Mouse (Mus musculus): ENCODE measurements around the gene Mc3r. TPM values are rescaled to one million over a fixed set of nuclear protein-coding genes. Genes with fewer than 3 reads are reported as not detected.

Gene Mc3r
- polyA plus RNA-seq, 1 experiment from 2014 or later, result not detected

GRCm38 (mm10) chr2:172288965-172289364 lies 40.7 kb downstream of the Mc3r start:
- 33% methylated on average over 10 of the region's 11 CpGs for WGBS
- H3K4me2 ChIP-seq (replicated peaks), result no peak overlapping the region
- peaks cover 24% of the 10 kb centered on the region for H3K4me1 ChIP-seq
- ATAC-seq (ENCODE audit: low FRiP score, low read depth), result no peak
- no peaks in the 10 kb centered on the region for H3K27me3 ChIP-seq
- no peak overlapping the region for H3K4me3 ChIP-seq
- peaks cover 5% of the 10 kb centered on the region; the same call in 1 of the 2 replicates for H3K9me3 ChIP-seq
- H3K27ac ChIP-seq (replicated peaks), result 0 out of 2 replicates have a peak overlapping the region, but pooled peaks have one; percentile 3
- H3K9ac ChIP-seq (replicated peaks), result no peak overlapping the region
- no peaks in the 10 kb centered on the region for H3K36me3 ChIP-seq

GRCm38 (mm10) chr2:172289632-172290031 lies 41.3 kb downstream of the Mc3r start:
- no peaks in the 10 kb centered on the region for H3K36me3 ChIP-seq
- no peak overlapping the region for H3K27ac ChIP-seq (replicated peaks)
- peaks cover 24% of the 10 kb centered on the region for H3K4me1 ChIP-seq
- 42% methylated on average over 1 of the region's 1 CpGs for WGBS
- no peak overlapping the region for H3K4me3 ChIP-seq
- ATAC-seq (ENCODE audit: low FRiP score, low read depth), result no peak
- H3K27me3 ChIP-seq, result no peaks in the 10 kb centered on the region
- peaks cover 5% of the 10 kb centered on the region; the same call in 1 of the 2 replicates for H3K9me3 ChIP-seq
- H3K4me2 ChIP-seq (replicated peaks), result no peak overlapping the region
- no peak overlapping the region for H3K9ac ChIP-seq (replicated peaks)

GRCm38 (mm10) chr2:172290474-172290873 lies 42.2 kb downstream of the Mc3r start:
- Histone ChIP-seq H3K27me3 (no peaks in the 10 kb centered on the region), H3K4me2 (replicated peaks) (no peak overlapping the region), H3K4me1 (peaks cover 24% of the 10 kb centered on the region), H3K9me3 (no peaks in the 10 kb centered on the region), H3K27ac (replicated peaks) (no peak overlapping the region), H3K36me3 (no peaks in the 10 kb centered on the region), H3K4me3 (no peak overlapping the region), H3K9ac (replicated peaks) (no peak overlapping the region)
- no peak for ATAC-seq (ENCODE audit: low FRiP score, low read depth)
- WGBS, result 85% methylated on average over 11 of the region's 11 CpGs

GRCm38 (mm10) chr2:172291025-172291424 lies 42.7 kb downstream of the Mc3r start:
- Histone ChIP-seq H3K9me3 (no peaks in the 10 kb centered on the region), H3K4me1 (peaks cover 24% of the 10 kb centered on the region), H3K27ac (replicated peaks) (no peak overlapping the region), H3K4me2 (replicated peaks) (no peak overlapping the region), H3K27me3 (no peaks in the 10 kb centered on the region), H3K9ac (replicated peaks) (no peak overlapping the region), H3K4me3 (no peak overlapping the region), H3K36me3 (no peaks in the 10 kb centered on the region)
- ATAC-seq (ENCODE audit: low FRiP score, low read depth), result no peak
- 94% methylated on average over 7 of the region's 7 CpGs for WGBS

GRCm38 (mm10) chr2:172291755-172292524 lies 43.6 kb downstream of the Mc3r start:
- Histone ChIP-seq H3K9me3 (no peaks in the 10 kb centered on the region), H3K4me3 (no peak overlapping the region), H3K4me2 (replicated peaks) (no peak overlapping the region), H3K9ac (replicated peaks) (no peak overlapping the region), H3K4me1 (peaks cover 24% of the 10 kb centered on the region), H3K27ac (replicated peaks) (no peak overlapping the region), H3K36me3 (no peaks in the 10 kb centered on the region), H3K27me3 (peaks cover 4% of the 10 kb centered on the region; the same call in 1 of the 2 replicates)
- ATAC-seq (ENCODE audit: low FRiP score, low read depth), result no peak
- WGBS, result 92% methylated on average over 14 of the region's 14 CpGs

- peak overlapping the region; percentile 27; the same call in 1 of the 2 replicates for H3K27ac ChIP-seq (replicated peaks)
- WGBS, result 45% methylated on average over 14 of the region's 14 CpGs
- no peak overlapping the region for H3K9ac ChIP-seq (replicated peaks)
- no peak overlapping the region for H3K4me3 ChIP-seq
- no peaks in the 10 kb centered on the region for H3K9me3 ChIP-seq
- H3K27me3 ChIP-seq, result peaks cover 12% of the 10 kb centered on the region; the same call in 1 of the 2 replicates
- peak; percentile 36; the same call in 1 of the 2 replicates for ATAC-seq (ENCODE audit: low FRiP score, low read depth)
- H3K4me1 ChIP-seq, result peaks cover 24% of the 10 kb centered on the region
- no peaks in the 10 kb centered on the region for H3K36me3 ChIP-seq
- H3K4me2 ChIP-seq (replicated peaks), result 0 out of 2 replicates have a peak overlapping the region, but pooled peaks have one; percentile 7
These were observed 44.5 kb downstream of the Mc3r start for GRCm38 (mm10) chr2:172292525-172293405.

GRCm38 (mm10) chr2:172298083-172298482 lies 49.8 kb downstream of the Mc3r start:
- Histone ChIP-seq H3K27ac (replicated peaks) (no peak overlapping the region), H3K4me1 (peaks cover 24% of the 10 kb centered on the region), H3K27me3 (peaks cover 14% of the 10 kb centered on the region; the same call in 1 of the 2 replicates), H3K9ac (replicated peaks) (no peak overlapping the region), H3K9me3 (no peaks in the 10 kb centered on the region), H3K36me3 (no peaks in the 10 kb centered on the region), H3K4me2 (replicated peaks) (no peak overlapping the region), H3K4me3 (no peak overlapping the region)
- no peak for ATAC-seq (ENCODE audit: low FRiP score, low read depth)
- WGBS, result 68% methylated on average over 1 of the region's 1 CpGs

GRCm38 (mm10) chr2:172298542-172298941 lies 50.2 kb downstream of the Mc3r start:
- peaks cover 22% of the 10 kb centered on the region for H3K4me1 ChIP-seq
- no peaks in the 10 kb centered on the region for H3K9me3 ChIP-seq
- peak overlapping the region; percentile 67; the same call in 1 of the 2 replicates for H3K27ac ChIP-seq (replicated peaks)
- H3K4me3 ChIP-seq, result no peak overlapping the region
- H3K36me3 ChIP-seq, result no peaks in the 10 kb centered on the region
- 45% methylated on average over 1 of the region's 1 CpGs for WGBS
- H3K4me2 ChIP-seq (replicated peaks), result no peak overlapping the region
- no peak for ATAC-seq (ENCODE audit: low FRiP score, low read depth)
- H3K9ac ChIP-seq (replicated peaks), result no peak overlapping the region
- H3K27me3 ChIP-seq, result peaks cover 14% of the 10 kb centered on the region; the same call in 1 of the 2 replicates

- Histone ChIP-seq H3K27me3 (peaks cover 14% of the 10 kb centered on the region; the same call in 1 of the 2 replicates), H3K9ac (replicated peaks) (peak overlapping the region; percentile 24; the same call in 1 of the 2 replicates), H3K9me3 (no peaks in the 10 kb centered on the region), H3K27ac (replicated peaks) (peak overlapping the region; percentile 67), H3K4me1 (peaks cover 27% of the 10 kb centered on the region), H3K4me2 (replicated peaks) (peak overlapping the region; percentile 28), H3K4me3 (no peak overlapping the region), H3K36me3 (no peaks in the 10 kb centered on the region)
- ATAC-seq (ENCODE audit: low FRiP score, low read depth), result peak; percentile 81
- WGBS, result 3% methylated on average over 14 of the region's 14 CpGs
These were observed 51.0 kb downstream of the Mc3r start for GRCm38 (mm10) chr2:172299126-172299921.

All from midbrain, embryonic 12.5 days (tissue).